Mouse (Mus musculus): ENCODE results near the gene Kifc3. TPM values are rescaled to one million over a fixed set of nuclear protein-coding genes. Genes with fewer than 3 reads are reported as not detected.

The Kifc3 gene
- polyA plus RNA-seq, 1 experiment from 2014 or later = 28.6 TPM

- Histone ChIP-seq H3K4me3 (replicated peaks) (no peak overlapping the region), H3K4me2 (replicated peaks) (no peak overlapping the region), H3K27ac (no peak overlapping the region), H3K9ac (no peak overlapping the region), H3K9me3 (no peaks in the 10 kb centered on the region), H3K4me1 (replicated peaks) (no peaks in the 10 kb centered on the region), H3K36me3 (no peaks in the 10 kb centered on the region), H3K27me3 (replicated peaks) (no peaks in the 10 kb centered on the region)
- ATAC-seq = no peak
- 57% methylated on average over 7 of the region's 7 CpGs for WGBS
Observed at GRCm38 (mm10) chr8:95226251-95227150, 23.9 kb upstream of the Kifc3 start.

- 92% methylated on average over 5 of the region's 5 CpGs for WGBS
- no peak overlapping the region for H3K4me2 ChIP-seq (replicated peaks)
- H3K27ac ChIP-seq = no peak overlapping the region
- H3K9me3 ChIP-seq = no peaks in the 10 kb centered on the region
- H3K27me3 ChIP-seq (replicated peaks) = no peaks in the 10 kb centered on the region
- no peaks in the 10 kb centered on the region; the same call in 1 of the 2 replicates for H3K4me1 ChIP-seq (replicated peaks)
- no peak for ATAC-seq
- no peak overlapping the region for H3K9ac ChIP-seq
- H3K36me3 ChIP-seq = no peaks in the 10 kb centered on the region
- H3K4me3 ChIP-seq (replicated peaks) = no peak overlapping the region
Observed at GRCm38 (mm10) chr8:95223969-95224368, 21.4 kb upstream of the Kifc3 start.

DNA sequence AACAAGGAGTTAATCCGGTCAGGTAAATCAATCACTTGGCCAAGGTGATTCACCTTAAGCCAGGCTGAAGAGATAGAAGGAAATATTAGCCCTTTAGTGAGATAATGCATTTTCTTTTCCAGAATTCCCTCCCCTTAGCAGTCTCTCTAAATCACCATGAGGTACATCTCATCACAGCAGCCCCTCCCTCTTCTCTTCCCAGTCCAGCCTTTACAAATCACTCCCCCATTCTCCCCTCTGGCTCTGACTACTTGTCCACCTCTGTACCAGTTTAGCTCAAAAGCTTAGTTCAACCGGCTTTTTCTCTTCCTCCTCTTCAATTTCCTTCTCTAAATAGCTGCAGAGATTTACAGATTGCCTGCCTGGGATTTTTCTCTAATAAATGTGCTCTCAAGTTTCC, 18.4 kb upstream of the Kifc3 start:
- Histone ChIP-seq H3K27ac (no peak overlapping the region), H3K4me3 (replicated peaks) (no peak overlapping the region), H3K27me3 (replicated peaks) (no peaks in the 10 kb centered on the region), H3K9ac (no peak overlapping the region), H3K4me2 (replicated peaks) (no peak overlapping the region), H3K36me3 (no peaks in the 10 kb centered on the region), H3K4me1 (replicated peaks) (no peaks in the 10 kb centered on the region; the same call in 1 of the 2 replicates), H3K9me3 (no peaks in the 10 kb centered on the region)
- 23% methylated on average over 2 of the region's 2 CpGs for WGBS
- ATAC-seq = no peak

DNA sequence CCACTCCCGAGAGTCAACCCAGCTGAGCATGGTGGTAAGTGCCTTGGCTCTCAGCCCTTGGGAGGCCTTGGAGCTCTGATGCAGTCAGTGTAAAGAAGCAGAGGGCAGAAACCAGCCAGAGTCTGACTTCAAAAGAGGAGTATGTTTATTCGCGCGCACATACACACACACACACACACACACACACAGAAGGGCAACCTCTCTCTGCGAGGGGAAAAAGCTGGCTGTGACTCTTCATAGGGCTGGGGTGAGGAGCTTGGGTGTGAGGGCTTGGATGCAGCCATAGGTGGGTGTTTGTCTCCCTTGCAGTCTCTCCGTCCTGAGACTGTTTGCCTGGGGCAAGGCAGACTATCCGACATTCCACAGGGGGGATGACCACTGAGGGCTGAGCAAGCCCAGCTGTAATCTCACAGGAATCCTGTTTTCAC, 18.0 kb upstream of the Kifc3 start:
- Histone ChIP-seq H3K4me1 (replicated peaks) (no peaks in the 10 kb centered on the region; the same call in 1 of the 2 replicates), H3K4me3 (replicated peaks) (no peak overlapping the region), H3K9me3 (no peaks in the 10 kb centered on the region), H3K36me3 (no peaks in the 10 kb centered on the region), H3K4me2 (replicated peaks) (no peak overlapping the region), H3K27ac (no peak overlapping the region), H3K9ac (no peak overlapping the region), H3K27me3 (replicated peaks) (no peaks in the 10 kb centered on the region)
- WGBS = 30% methylated on average over 7 of the region's 7 CpGs
- no peak; the same call in 1 of the 2 replicates for ATAC-seq

DNA sequence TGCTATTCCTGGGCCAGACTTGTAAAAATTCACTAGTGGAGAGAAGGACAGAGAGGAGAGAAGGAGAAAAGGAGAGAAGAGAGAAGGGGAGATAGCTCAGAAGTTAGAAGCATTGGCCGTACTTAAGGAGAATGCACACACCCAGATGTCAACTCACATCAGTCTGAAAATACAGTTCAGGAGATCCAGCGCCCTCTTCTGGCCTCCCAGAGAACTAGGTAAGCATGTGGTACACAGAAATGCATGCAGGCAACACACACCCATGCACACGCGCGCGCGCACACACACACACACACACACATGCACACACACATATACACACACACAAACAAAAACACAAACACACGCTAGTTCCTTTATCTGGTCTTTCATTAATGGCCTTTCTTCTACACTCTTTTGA, 17.0 kb upstream of the Kifc3 start:
- 91% methylated on average over 8 of the region's 8 CpGs for WGBS
- H3K27ac ChIP-seq = no peak overlapping the region
- ATAC-seq = no peak
- no peaks in the 10 kb centered on the region for H3K36me3 ChIP-seq
- no peak overlapping the region for H3K9ac ChIP-seq
- H3K4me1 ChIP-seq (replicated peaks) = no peaks in the 10 kb centered on the region; the same call in 1 of the 2 replicates
- H3K9me3 ChIP-seq = no peaks in the 10 kb centered on the region
- H3K4me3 ChIP-seq (replicated peaks) = no peak overlapping the region
- H3K4me2 ChIP-seq (replicated peaks) = no peak overlapping the region
- no peaks in the 10 kb centered on the region for H3K27me3 ChIP-seq (replicated peaks)

DNA sequence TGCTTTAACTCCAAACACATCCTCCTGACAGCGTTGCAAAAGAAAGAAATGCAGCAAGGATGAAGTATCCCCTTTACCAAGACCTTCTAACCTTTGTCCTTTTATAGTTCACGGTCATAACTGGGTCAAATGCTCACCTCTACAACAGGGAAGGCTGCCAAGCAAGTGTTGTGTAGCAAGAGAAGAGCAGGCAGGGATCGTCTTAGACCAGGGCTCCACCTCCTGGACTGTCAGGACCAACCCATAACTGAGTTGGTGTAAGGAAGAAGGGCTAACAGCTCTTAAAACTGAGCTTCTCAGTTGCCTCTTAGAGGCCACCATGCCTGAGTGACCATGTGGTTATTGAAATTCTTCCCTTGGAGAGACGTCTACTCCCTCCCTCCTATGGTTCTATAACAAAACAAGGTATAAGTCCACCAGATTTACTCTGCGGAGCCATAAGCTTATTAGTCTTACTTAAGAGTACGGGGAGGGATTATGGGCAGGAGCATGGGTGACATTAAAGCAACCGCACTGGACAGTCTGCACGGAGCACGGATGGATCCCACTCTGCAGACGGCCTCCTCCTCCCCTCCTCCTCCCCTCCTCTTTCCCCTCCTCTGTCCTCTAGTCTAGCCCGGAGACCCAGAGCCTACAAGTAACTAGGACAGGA, 13.2 kb upstream of the Kifc3 start:
- WGBS = 69% methylated on average over 11 of the region's 11 CpGs
- H3K36me3 ChIP-seq = no peaks in the 10 kb centered on the region
- H3K27ac ChIP-seq = no peak overlapping the region
- H3K27me3 ChIP-seq (replicated peaks) = no peaks in the 10 kb centered on the region
- no peak overlapping the region for H3K4me3 ChIP-seq (replicated peaks)
- H3K9ac ChIP-seq = no peak overlapping the region
- H3K4me1 ChIP-seq (replicated peaks) = no peaks in the 10 kb centered on the region; the same call in 1 of the 2 replicates
- no peak overlapping the region for H3K4me2 ChIP-seq (replicated peaks)
- H3K9me3 ChIP-seq = no peaks in the 10 kb centered on the region
- ATAC-seq = no peak

GRCm38 (mm10) chr8:95209924-95210323, 7.3 kb upstream of the Kifc3 start:
- H3K9ac ChIP-seq = no peak overlapping the region
- WGBS = 15% methylated on average over 11 of the region's 11 CpGs
- H3K27ac ChIP-seq = no peak overlapping the region
- no peak overlapping the region; the same call in 1 of the 2 replicates for H3K4me2 ChIP-seq (replicated peaks)
- peak; percentile 55 for ATAC-seq
- H3K4me1 ChIP-seq (replicated peaks) = no peaks in the 10 kb centered on the region
- no peak overlapping the region for H3K4me3 ChIP-seq (replicated peaks)
- H3K36me3 ChIP-seq = no peaks in the 10 kb centered on the region
- no peaks in the 10 kb centered on the region for H3K27me3 ChIP-seq (replicated peaks)
- H3K9me3 ChIP-seq = no peaks in the 10 kb centered on the region

DNA sequence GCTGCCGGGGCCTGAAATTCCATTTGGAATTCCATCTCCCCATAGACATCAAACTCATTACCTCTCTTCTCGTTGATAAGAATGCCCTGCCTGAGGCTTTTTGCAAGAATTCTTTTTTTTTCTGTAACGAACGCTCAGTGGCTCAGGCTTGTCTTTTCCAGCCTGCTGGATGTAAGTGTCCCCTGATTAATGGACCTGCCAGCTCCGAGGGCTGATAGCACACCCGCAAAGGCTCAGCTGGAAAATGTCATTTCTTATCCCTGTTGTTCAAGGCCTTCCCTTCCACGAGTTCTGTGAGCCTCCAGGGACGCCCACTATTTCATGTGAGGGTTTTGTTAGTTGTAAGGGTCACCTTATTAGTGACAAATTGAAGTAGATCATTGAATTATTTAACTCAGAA, 3.3 kb upstream of the Kifc3 start:
- Histone ChIP-seq H3K4me2 (replicated peaks) (no peak overlapping the region), H3K27me3 (replicated peaks) (no peaks in the 10 kb centered on the region), H3K9ac (no peak overlapping the region), H3K36me3 (no peaks in the 10 kb centered on the region), H3K4me3 (replicated peaks) (no peak overlapping the region), H3K4me1 (replicated peaks) (0 out of 2 replicates have a peak, but pooled peaks cover 4% of the 10 kb centered on the region), H3K9me3 (no peaks in the 10 kb centered on the region), H3K27ac (no peak overlapping the region)
- ATAC-seq = no peak
- 22% methylated on average over 8 of the region's 8 CpGs for WGBS

DNA sequence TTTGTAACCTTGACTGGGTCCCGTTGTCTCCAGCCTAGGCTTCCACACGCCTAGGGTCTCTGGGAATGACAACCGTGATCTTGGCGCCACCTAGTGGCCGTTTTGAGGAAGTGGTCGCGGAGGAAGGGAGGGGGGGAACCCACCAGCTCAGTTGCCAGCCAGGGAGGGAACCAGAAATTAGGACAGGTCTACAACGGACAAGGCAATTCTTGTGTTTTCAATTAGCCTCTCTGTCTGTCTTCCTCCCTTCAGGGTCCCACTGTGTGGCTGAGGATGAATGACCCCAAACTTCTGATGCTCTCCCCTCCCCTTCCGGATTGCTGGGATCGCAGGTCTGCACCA, 1.4 kb upstream of the Kifc3 start:
- Histone ChIP-seq H3K4me1 (replicated peaks) (0 out of 2 replicates have a peak, but pooled peaks cover 4% of the 10 kb centered on the region), H3K4me2 (replicated peaks) (no peak overlapping the region), H3K27ac (no peak overlapping the region), H3K9ac (no peak overlapping the region), H3K4me3 (replicated peaks) (no peak overlapping the region), H3K9me3 (no peaks in the 10 kb centered on the region), H3K36me3 (no peaks in the 10 kb centered on the region), H3K27me3 (replicated peaks) (no peaks in the 10 kb centered on the region)
- WGBS = 18% methylated on average over 10 of the region's 10 CpGs
- peak; percentile 55; the same call in 1 of the 2 replicates for ATAC-seq

DNA sequence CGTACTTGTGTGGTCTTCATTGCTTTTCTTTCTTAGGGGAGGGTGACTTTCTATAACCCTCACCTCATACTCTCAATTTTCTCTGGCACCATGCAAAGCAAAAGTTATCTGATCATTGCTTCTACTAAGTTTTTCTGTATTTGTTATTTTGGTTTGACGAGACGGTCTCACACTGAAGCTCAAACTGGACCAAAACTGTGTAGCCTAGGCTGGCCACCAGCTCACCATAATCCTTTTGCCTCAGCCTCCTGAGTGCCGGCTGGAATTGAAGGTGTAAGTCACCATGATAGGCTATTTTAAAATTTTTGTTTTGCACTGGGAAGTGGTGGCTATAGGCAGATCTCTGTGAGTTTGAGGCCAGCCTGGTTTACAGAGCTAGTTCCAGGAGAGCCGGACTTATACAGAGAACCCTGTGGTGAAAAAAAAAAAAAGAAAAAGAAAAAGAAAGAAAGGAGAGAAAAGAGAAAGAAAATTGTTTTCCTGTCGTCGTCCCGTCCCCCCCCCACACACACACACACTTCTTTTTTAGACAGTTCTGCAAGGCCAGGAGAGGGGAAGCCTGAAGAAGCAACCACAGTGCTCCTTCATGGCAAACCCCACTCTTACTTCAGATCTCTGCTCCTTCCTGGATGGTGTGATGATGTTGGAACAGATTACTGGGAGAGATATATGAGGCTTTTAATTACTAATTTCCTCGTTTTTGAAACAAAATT, 870 bp upstream of the Kifc3 start:
- no peaks in the 10 kb centered on the region for H3K27me3 ChIP-seq (replicated peaks)
- no peaks in the 10 kb centered on the region for H3K36me3 ChIP-seq
- 0 out of 2 replicates have a peak, but pooled peaks cover 4% of the 10 kb centered on the region for H3K4me1 ChIP-seq (replicated peaks)
- H3K4me3 ChIP-seq (replicated peaks) = no peak overlapping the region
- no peak overlapping the region for H3K27ac ChIP-seq
- H3K9ac ChIP-seq = no peak overlapping the region
- H3K4me2 ChIP-seq (replicated peaks) = no peak overlapping the region
- 46% methylated on average over 9 of the region's 9 CpGs for WGBS
- no peaks in the 10 kb centered on the region for H3K9me3 ChIP-seq
- ATAC-seq = no peak

DNA sequence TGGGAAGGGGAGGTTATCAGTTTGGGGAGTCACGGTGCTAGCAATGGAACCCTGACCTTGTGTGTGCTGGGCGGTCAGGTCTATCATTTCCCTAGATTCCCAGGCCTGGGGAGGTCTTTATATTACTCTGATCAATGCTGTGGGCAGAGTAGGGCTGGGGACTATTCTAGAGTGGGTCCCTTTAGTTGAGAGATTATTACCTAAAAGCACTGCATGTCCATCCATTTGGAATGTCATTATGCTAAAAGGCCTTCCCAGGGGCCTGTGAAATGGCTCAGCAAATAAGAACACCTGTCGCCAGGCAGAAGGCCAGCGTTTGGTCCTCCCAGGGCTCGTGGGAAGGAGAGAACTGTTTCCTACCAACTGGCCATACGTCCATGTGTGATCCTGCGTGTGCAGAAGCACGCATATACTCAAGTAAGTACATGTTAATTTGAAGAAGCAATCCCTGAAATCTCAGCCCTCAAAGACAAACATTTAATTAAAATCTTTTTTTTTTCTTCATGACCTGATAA, 499 bp downstream of the Kifc3 start:
- H3K9ac ChIP-seq = no peak overlapping the region
- no peaks in the 10 kb centered on the region for H3K9me3 ChIP-seq
- no peaks in the 10 kb centered on the region for H3K36me3 ChIP-seq
- no peaks in the 10 kb centered on the region for H3K27me3 ChIP-seq (replicated peaks)
- H3K4me3 ChIP-seq (replicated peaks) = peak overlapping the region; percentile 24
- 0 out of 2 replicates have a peak, but pooled peaks cover 4% of the 10 kb centered on the region for H3K4me1 ChIP-seq (replicated peaks)
- peak overlapping the region; percentile 13; the same call in 1 of the 2 replicates for H3K27ac ChIP-seq
- peak; percentile 9; the same call in 1 of the 2 replicates for ATAC-seq
- peak overlapping the region; percentile 41 for H3K4me2 ChIP-seq (replicated peaks)
- WGBS = 66% methylated on average over 8 of the region's 8 CpGs

DNA sequence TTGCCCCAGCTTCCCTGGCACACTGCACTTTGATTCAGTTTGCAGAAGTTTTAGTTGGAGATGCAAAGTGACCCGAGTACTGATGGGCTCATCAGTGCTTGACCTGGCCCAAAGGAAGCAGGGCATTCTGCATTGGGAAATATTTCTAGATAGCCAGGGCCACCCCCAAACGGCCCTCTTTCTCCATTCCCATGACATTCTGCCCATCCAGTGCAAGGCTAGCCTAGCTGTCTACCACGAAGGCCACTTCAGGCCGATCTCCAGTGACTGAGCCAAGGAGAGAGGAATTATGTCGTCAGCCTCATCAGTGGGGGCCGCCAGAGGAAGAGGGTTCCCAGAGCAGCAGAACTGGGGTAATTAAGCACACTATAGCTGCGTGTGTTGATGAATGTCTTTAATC, 1.1 kb downstream of the Kifc3 start:
- H3K36me3 ChIP-seq = no peaks in the 10 kb centered on the region
- H3K9me3 ChIP-seq = no peaks in the 10 kb centered on the region
- no peak overlapping the region for H3K9ac ChIP-seq
- H3K4me1 ChIP-seq (replicated peaks) = 0 out of 2 replicates have a peak, but pooled peaks cover 4% of the 10 kb centered on the region
- 59% methylated on average over 7 of the region's 7 CpGs for WGBS
- no peak overlapping the region; the same call in 1 of the 2 replicates for H3K4me3 ChIP-seq (replicated peaks)
- no peak overlapping the region for H3K27ac ChIP-seq
- peak overlapping the region; percentile 22; the same call in 1 of the 2 replicates for H3K4me2 ChIP-seq (replicated peaks)
- H3K27me3 ChIP-seq (replicated peaks) = no peaks in the 10 kb centered on the region
- no peak for ATAC-seq

Data from intestine, embryonic 15.5 days (tissue).